Mouse (Mus musculus) liver, embryonic 11.5 days (tissue): Measurements from ENCODE around the gene Gm10134. TPM values are rescaled to one million over a fixed set of nuclear protein-coding genes. Genes with fewer than 3 reads are reported as not detected.

ENCODE experiments used
- ATAC-seq: fragments of 200-750 bp; cut with Nextera tagmentation; replicated peaks from 2 replicates; pipeline ENCODE4 v1.8.0; 2017; ENCODE audit warnings: moderate number of reproducible peaks, mild to moderate bottlenecking, moderate TSS enrichment, moderate library complexity; ENCODE audit not compliant: low FRiP score
- DNase-seq: peaks from one replicate; pipeline ENCODE4 v3.0.0-alpha.2; 2017; ENCODE audit warnings: low spot score
- H3K27ac ChIP-seq: fragments of 300-500 bp; sonication (generic); 2 replicates; pipeline ENCODE4 v1.5.1; 2014; ENCODE audit warnings: mild to moderate bottlenecking, low read depth, low read length, control low read depth
- H3K27me3 ChIP-seq: fragments of 300-500 bp; sonication (generic); replicated peaks from 2 replicates; pipeline ENCODE4 v1.6.1; 2014; ENCODE audit warnings: low read length, mixed read lengths; ENCODE audit not compliant: control insufficient read depth, insufficient read depth
- H3K36me3 ChIP-seq: fragments of 300-500 bp; sonication (generic); 2 replicates; pipeline ENCODE4 v1.6.1; 2014; ENCODE audit warnings: mild to moderate bottlenecking, low read length, moderate library complexity, mixed read lengths; ENCODE audit not compliant: control insufficient read depth, insufficient read depth
- H3K4me1 ChIP-seq: fragments of 300-500 bp; sonication (generic); replicated peaks from 2 replicates; pipeline ENCODE4 v1.6.1; 2014; ENCODE audit warnings: low read length, mixed read lengths; ENCODE audit not compliant: control insufficient read depth, insufficient read depth
- H3K4me2 ChIP-seq: fragments of 300-500 bp; sonication (generic); 2 replicates; pipeline ENCODE4 v1.6.1; 2014; ENCODE audit warnings: mild to moderate bottlenecking, control low read depth, moderate library complexity
- H3K4me3 ChIP-seq: fragments of 300-500 bp; sonication (generic); 2 replicates; pipeline ENCODE4 v1.5.1; 2014; ENCODE audit warnings: low read depth, low read length, control low read depth
- H3K9ac ChIP-seq: fragments of 300-500 bp; sonication (generic); 2 replicates; pipeline ENCODE4 v1.6.1; 2014; ENCODE audit warnings: low read depth, low read length, control low read depth
- H3K9me3 ChIP-seq: fragments of 300-500 bp; sonication (generic); 2 replicates; pipeline ENCODE4 v1.6.1; 2016; ENCODE audit warnings: low read length, inconsistent platforms, mixed read lengths; ENCODE audit not compliant: control insufficient read depth
- WGBS: fragments of 180-500 bp; shearing (Covaris S2); extraction: QIAGEN DNeasy Blood & Tissue Kit; methylation state at CpG from one replicate; pipeline ENCODE4 v1.1.7; 2014; 5-methylcytosine and 5-hydroxymethylcytosine counted together
- polyA plus RNA-seq: library from polyadenylated mRNA; unstranded; fragments of >200 nt; fragmentation: Nextera tagmentation; extraction: Ambion mirVana; gene quantifications from 2 replicates; pipeline ENCODE4 v1.2.1, GENCODE M21; 2014

Gm10134 gene
- polyA plus RNA-seq, 1 experiment from 2014 or later, result 0.73 TPM

- whole genome bisulfite sequencing, result 6% methylated on average over 47 of the region's 47 CpGs
- ATAC-seq (peak; percentile 34; the same call in 1 of the 2 replicates), DNase-seq (no peak)
- Histone ChIP-seq H3K4me1 (peaks cover 7% of the 10 kb centered on the region; the same call in 1 of the 2 replicates), H3K27me3 (peaks cover 20% of the 10 kb centered on the region), H3K36me3 (no peaks in the 10 kb centered on the region), H3K27ac (no peak overlapping the region), H3K9ac (peak overlapping the region; percentile 57), H3K4me2 (peak overlapping the region; percentile 94), H3K9me3 (no peaks in the 10 kb centered on the region), H3K4me3 (peak overlapping the region; percentile 62)
These were observed 7.8 kb downstream of the Gm10134 start for GRCm38 (mm10) chr2:28513431-28514370.

GRCm38 (mm10) chr2:28514489-28514888 is 8.6 kb downstream of the Gm10134 start:
- H3K4me3 ChIP-seq, result no peak overlapping the region
- no peak for ATAC-seq
- H3K27me3 ChIP-seq, result peaks cover 20% of the 10 kb centered on the region
- H3K9me3 ChIP-seq, result no peaks in the 10 kb centered on the region
- H3K27ac ChIP-seq, result no peak overlapping the region
- no peaks in the 10 kb centered on the region for H3K36me3 ChIP-seq
- no peak overlapping the region for H3K9ac ChIP-seq
- DNase-seq, result peak; percentile 75
- peaks cover 7% of the 10 kb centered on the region; the same call in 1 of the 2 replicates for H3K4me1 ChIP-seq
- 15% methylated on average over 5 of the region's 5 CpGs for WGBS
- H3K4me2 ChIP-seq, result peak overlapping the region; percentile 94

GRCm38 (mm10) chr2:28517206-28517909 is 11.5 kb downstream of the Gm10134 start:
- Histone ChIP-seq H3K9me3 (no peaks in the 10 kb centered on the region), H3K4me2 (no peak overlapping the region), H3K9ac (no peak overlapping the region), H3K27ac (no peak overlapping the region), H3K27me3 (peaks cover 17% of the 10 kb centered on the region), H3K4me3 (no peak overlapping the region), H3K36me3 (no peaks in the 10 kb centered on the region), H3K4me1 (peaks cover 7% of the 10 kb centered on the region; the same call in 1 of the 2 replicates)
- 0 out of 2 replicates have a peak, but pooled peaks have one; percentile 45 for ATAC-seq
- DNase-seq, result no peak
- WGBS, result 38% methylated on average over 5 of the region's 5 CpGs

- WGBS, result 68% methylated on average over 2 of the region's 2 CpGs
- no peak for DNase-seq
- no peak overlapping the region for H3K4me3 ChIP-seq
- no peaks in the 10 kb centered on the region for H3K9me3 ChIP-seq
- no peak overlapping the region for H3K4me2 ChIP-seq
- H3K4me1 ChIP-seq, result peaks cover 7% of the 10 kb centered on the region; the same call in 1 of the 2 replicates
- H3K36me3 ChIP-seq, result no peaks in the 10 kb centered on the region
- H3K9ac ChIP-seq, result no peak overlapping the region
- H3K27me3 ChIP-seq, result peaks cover 8% of the 10 kb centered on the region
- no peak overlapping the region for H3K27ac ChIP-seq
- no peak for ATAC-seq
These were observed 12.3 kb downstream of the Gm10134 start for GRCm38 (mm10) chr2:28518231-28518630.

- Histone ChIP-seq H3K36me3 (no peaks in the 10 kb centered on the region), H3K4me1 (peaks cover 10% of the 10 kb centered on the region), H3K4me2 (no peak overlapping the region), H3K9me3 (no peaks in the 10 kb centered on the region), H3K9ac (no peak overlapping the region), H3K27me3 (no peaks in the 10 kb centered on the region), H3K27ac (no peak overlapping the region), H3K4me3 (no peak overlapping the region)
- DNase-seq (no peak), ATAC-seq (no peak)
- 76% methylated on average over 5 of the region's 5 CpGs for WGBS
These were observed 14.7 kb downstream of the Gm10134 start for GRCm38 (mm10) chr2:28520581-28520980.

GRCm38 (mm10) chr2:28521571-28522151 is 15.8 kb downstream of the Gm10134 start:
- no peak overlapping the region for H3K27ac ChIP-seq
- H3K4me2 ChIP-seq, result no peak overlapping the region
- ATAC-seq (no peak), DNase-seq (no peak)
- no peaks in the 10 kb centered on the region for H3K9me3 ChIP-seq
- H3K4me3 ChIP-seq, result no peak overlapping the region
- peaks cover 21% of the 10 kb centered on the region for H3K4me1 ChIP-seq
- no peak overlapping the region for H3K9ac ChIP-seq
- H3K27me3 ChIP-seq, result no peaks in the 10 kb centered on the region
- H3K36me3 ChIP-seq, result no peaks in the 10 kb centered on the region
- 76% methylated on average over 6 of the region's 6 CpGs for WGBS

GRCm38 (mm10) chr2:28522166-28522565 is 16.3 kb downstream of the Gm10134 start:
- H3K27ac ChIP-seq, result no peak overlapping the region
- H3K36me3 ChIP-seq, result no peaks in the 10 kb centered on the region
- DNase-seq (no peak), ATAC-seq (no peak)
- no peak overlapping the region for H3K9ac ChIP-seq
- 85% methylated on average over 4 of the region's 4 CpGs for WGBS
- no peaks in the 10 kb centered on the region for H3K27me3 ChIP-seq
- no peak overlapping the region for H3K4me2 ChIP-seq
- H3K4me1 ChIP-seq, result peaks cover 21% of the 10 kb centered on the region
- no peaks in the 10 kb centered on the region for H3K9me3 ChIP-seq
- H3K4me3 ChIP-seq, result no peak overlapping the region

GRCm38 (mm10) chr2:28523643-28524117 is 17.8 kb downstream of the Gm10134 start:
- ATAC-seq (peak; percentile 24), DNase-seq (no peak)
- H3K4me2 ChIP-seq, result no peak overlapping the region
- H3K4me1 ChIP-seq, result peaks cover 21% of the 10 kb centered on the region
- no peak overlapping the region for H3K27ac ChIP-seq
- H3K9me3 ChIP-seq, result no peaks in the 10 kb centered on the region
- 42% methylated on average over 5 of the region's 5 CpGs for WGBS
- H3K36me3 ChIP-seq, result no peaks in the 10 kb centered on the region
- H3K9ac ChIP-seq, result no peak overlapping the region
- no peaks in the 10 kb centered on the region for H3K27me3 ChIP-seq
- H3K4me3 ChIP-seq, result no peak overlapping the region
